Mouse (Mus musculus): ENCODE data around the gene Tomm6. TPM values are rescaled to one million over a fixed set of nuclear protein-coding genes. Genes with fewer than 3 reads are reported as not detected.

Gene Tomm6
- polyA plus RNA-seq, 1 experiment = 167 TPM

DNA sequence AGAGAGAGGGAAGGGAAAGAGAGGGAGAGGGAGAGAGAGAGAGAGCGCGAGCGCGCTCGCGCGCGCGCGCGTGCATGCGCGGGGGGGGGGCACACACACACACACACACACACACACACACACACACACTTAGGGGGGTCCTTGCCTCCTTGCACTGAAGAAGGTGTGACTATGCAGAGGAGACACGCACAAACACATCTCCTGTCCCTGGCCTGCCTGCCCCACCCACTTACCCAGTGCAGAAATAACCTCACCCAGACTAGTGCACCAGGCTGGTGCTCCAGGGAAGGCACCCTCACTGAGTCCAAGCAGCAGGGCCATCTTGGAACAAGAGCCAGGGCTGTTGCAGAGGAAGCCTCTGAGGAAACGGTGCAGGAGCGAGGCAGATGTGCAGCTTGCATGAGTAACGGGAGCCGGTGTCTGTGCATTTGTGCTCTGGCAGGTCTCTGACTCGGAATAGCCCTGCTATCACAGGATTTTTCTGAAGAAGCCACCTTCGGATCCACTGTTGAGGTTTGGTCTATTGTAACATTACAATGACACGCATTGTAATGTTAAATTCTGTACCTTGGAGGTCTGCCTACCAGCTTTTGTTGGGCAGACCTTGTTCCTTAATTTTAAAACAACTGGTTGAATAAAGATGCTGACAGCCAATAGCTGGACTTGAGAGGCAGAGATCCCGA, 24.8 kb upstream of the Tomm6 start:
- TF ChIP-seq CTCF (IDR thresholded peaks at IDR 0.05; ENCODE audit: extremely low read depth, insufficient read depth, low read length) = no peak
- TF ChIP-seq POLR2A (IDR thresholded peaks at IDR 0.05; ENCODE audit: extremely low read depth, insufficient read depth, low read length) = no peak
- H3K27ac ChIP-seq (ENCODE audit: insufficient read depth, low read length) = no peak overlapping the region
- H3K4me1 ChIP-seq (ENCODE audit: control insufficient read depth, insufficient read depth, low read length) = no peaks in the 10 kb centered on the region
- no peak overlapping the region for H3K4me3 ChIP-seq (ENCODE audit: insufficient read depth, low read length)

DNA sequence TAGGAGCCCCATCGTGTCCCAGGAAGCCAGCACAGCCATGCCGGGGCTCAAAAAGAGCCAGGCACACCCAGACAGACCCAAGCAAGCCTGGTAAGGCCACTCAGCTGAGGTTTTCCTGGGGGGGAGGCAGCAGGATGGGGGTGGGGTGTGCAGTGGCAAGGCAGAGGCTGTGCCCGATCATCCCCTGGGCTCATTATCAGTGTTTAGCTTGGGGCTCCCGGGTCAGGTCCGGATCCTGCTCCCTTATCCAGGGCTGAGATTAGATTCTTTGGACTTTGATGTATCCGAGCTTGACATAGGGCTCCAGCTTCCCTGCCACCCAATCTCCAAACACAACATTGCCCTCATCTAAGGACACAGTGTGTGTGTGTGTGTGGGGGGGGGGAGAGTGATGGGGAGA, 23.7 kb upstream of the Tomm6 start:
- Histone ChIP-seq H3K27ac (ENCODE audit: insufficient read depth, low read length) (no peak overlapping the region), H3K4me1 (ENCODE audit: control insufficient read depth, insufficient read depth, low read length) (no peaks in the 10 kb centered on the region), H3K4me3 (ENCODE audit: insufficient read depth, low read length) (no peak overlapping the region)
- TF ChIP-seq POLR2A (IDR thresholded peaks at IDR 0.05; ENCODE audit: extremely low read depth, insufficient read depth, low read length) = no peak
- TF ChIP-seq CTCF (IDR thresholded peaks at IDR 0.05; ENCODE audit: extremely low read depth, insufficient read depth, low read length) = no peak

DNA sequence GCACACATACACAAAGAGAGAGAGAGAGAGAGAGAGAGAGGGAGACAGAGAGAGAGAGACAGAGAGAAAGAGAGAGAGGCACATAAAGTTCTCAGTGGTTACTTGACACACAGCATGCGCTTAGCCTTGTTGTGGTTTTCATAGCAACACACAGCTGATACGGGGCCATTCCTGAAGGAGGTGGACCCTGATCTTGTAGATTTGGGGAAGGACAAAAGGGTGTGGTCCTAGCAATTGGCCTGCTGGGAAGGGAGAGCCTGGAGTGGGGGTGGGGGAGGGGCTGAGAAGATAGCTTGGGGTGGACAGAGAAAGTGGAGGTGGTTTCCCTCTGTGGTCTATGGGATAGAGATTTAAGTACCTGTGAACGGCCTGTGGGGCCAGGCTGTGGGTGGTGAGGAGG, 21.9 kb upstream of the Tomm6 start:
- no peak overlapping the region for H3K27ac ChIP-seq (ENCODE audit: insufficient read depth, low read length)
- TF ChIP-seq POLR2A (IDR thresholded peaks at IDR 0.05; ENCODE audit: extremely low read depth, insufficient read depth, low read length) (no peak), CTCF (IDR thresholded peaks at IDR 0.05; ENCODE audit: extremely low read depth, insufficient read depth, low read length) (no peak)
- H3K4me1 ChIP-seq (ENCODE audit: control insufficient read depth, insufficient read depth, low read length) = no peaks in the 10 kb centered on the region
- no peak overlapping the region for H3K4me3 ChIP-seq (ENCODE audit: insufficient read depth, low read length)

DNA sequence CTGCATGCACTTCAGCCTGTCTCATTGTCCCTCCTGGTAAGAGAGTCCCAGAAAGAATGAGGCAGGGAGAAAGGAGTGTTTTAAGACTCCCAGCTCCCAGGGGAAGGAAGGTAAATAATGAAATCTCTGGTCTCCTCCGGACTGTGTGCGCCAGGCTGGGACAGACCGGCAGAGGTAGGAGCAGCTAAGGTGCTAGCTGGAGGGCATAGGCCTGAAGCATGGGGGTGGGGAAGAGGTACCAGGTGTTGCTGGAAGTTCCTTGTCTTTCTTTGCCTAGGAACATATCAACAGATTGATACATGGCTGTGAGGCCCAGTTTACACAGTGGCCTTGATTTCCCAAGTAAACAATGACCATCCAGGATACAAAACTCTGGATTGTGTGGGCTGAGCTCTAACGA, 20.8 kb upstream of the Tomm6 start:
- TF ChIP-seq POLR2A (IDR thresholded peaks at IDR 0.05; ENCODE audit: extremely low read depth, insufficient read depth, low read length) = no peak
- TF ChIP-seq CTCF (IDR thresholded peaks at IDR 0.05; ENCODE audit: extremely low read depth, insufficient read depth, low read length) = no peak
- H3K27ac ChIP-seq (ENCODE audit: insufficient read depth, low read length) = no peak overlapping the region
- H3K4me1 ChIP-seq (ENCODE audit: control insufficient read depth, insufficient read depth, low read length) = no peaks in the 10 kb centered on the region
- H3K4me3 ChIP-seq (ENCODE audit: insufficient read depth, low read length) = no peak overlapping the region

DNA sequence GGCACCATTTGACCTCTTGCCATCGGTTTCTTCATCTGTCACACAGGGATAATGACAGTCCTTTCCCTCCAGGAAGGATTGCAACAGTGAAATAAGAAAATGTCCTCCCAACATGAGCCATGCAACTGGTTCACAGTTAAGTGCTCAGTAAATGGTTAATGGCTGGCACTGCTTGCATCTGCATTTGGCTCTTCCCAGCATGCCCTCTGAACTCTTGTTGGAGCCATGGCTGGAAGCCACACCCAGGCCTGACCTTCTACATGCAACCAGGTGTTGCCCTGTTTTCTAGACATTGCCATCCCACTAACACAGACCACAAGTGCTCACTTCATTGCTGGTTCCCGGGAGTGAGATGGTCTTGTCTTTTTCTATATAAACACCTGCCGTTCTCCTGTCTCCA, 19.8 kb upstream of the Tomm6 start:
- Histone ChIP-seq H3K27ac (ENCODE audit: insufficient read depth, low read length) (no peak overlapping the region), H3K4me1 (ENCODE audit: control insufficient read depth, insufficient read depth, low read length) (no peaks in the 10 kb centered on the region), H3K4me3 (ENCODE audit: insufficient read depth, low read length) (no peak overlapping the region)
- no peak for TF ChIP-seq CTCF (IDR thresholded peaks at IDR 0.05; ENCODE audit: extremely low read depth, insufficient read depth, low read length)
- TF ChIP-seq POLR2A (IDR thresholded peaks at IDR 0.05; ENCODE audit: extremely low read depth, insufficient read depth, low read length) = no peak

DNA sequence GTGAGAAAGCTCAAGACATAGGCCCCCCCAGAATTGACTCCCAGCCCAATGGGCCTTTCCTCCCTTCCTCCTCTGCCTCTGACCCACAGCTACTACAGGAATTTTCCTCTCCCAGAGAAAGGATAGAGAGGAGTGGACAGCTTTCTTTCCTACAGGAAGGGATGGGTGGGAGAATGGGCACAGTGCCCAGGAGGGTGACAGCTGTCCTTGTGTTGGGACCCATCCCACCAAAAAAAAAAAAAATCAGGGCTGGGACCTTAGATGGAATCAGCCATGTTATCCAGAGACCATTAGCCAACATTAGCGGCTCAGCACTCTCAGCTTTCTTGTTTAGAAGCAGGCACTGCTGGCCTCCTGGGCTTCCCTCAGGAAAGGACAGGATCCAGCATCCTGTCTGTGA, 18.0 kb upstream of the Tomm6 start:
- no peak overlapping the region for H3K27ac ChIP-seq (ENCODE audit: insufficient read depth, low read length)
- H3K4me3 ChIP-seq (ENCODE audit: insufficient read depth, low read length) = no peak overlapping the region
- no peaks in the 10 kb centered on the region for H3K4me1 ChIP-seq (ENCODE audit: control insufficient read depth, insufficient read depth, low read length)
- TF ChIP-seq POLR2A (IDR thresholded peaks at IDR 0.05; ENCODE audit: extremely low read depth, insufficient read depth, low read length) (no peak), CTCF (IDR thresholded peaks at IDR 0.05; ENCODE audit: extremely low read depth, insufficient read depth, low read length) (no peak)

DNA sequence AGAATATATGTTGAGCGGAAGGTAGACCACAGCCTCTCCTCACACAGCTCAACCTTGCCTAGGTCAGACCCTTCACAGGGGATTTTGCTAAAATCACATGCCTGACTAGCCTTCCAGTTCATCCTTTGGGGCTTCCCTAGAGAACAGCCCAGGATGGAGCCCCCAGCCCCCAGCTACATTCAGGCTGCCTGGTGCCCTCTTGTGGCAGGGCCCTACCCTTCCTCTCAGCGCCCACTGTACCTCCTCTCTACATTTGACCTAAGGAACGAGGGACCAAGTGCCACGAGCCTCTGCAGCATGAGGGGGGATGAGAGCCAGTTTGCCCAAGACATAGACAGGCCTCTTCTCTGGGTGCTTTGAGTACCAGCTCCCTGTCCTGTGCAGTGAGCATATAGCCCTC, 16.5 kb upstream of the Tomm6 start:
- no peak for TF ChIP-seq CTCF (IDR thresholded peaks at IDR 0.05; ENCODE audit: extremely low read depth, insufficient read depth, low read length)
- TF ChIP-seq POLR2A (IDR thresholded peaks at IDR 0.05; ENCODE audit: extremely low read depth, insufficient read depth, low read length) = no peak
- Histone ChIP-seq H3K4me3 (ENCODE audit: insufficient read depth, low read length) (no peak overlapping the region), H3K27ac (ENCODE audit: insufficient read depth, low read length) (no peak overlapping the region), H3K4me1 (ENCODE audit: control insufficient read depth, insufficient read depth, low read length) (no peaks in the 10 kb centered on the region)

DNA sequence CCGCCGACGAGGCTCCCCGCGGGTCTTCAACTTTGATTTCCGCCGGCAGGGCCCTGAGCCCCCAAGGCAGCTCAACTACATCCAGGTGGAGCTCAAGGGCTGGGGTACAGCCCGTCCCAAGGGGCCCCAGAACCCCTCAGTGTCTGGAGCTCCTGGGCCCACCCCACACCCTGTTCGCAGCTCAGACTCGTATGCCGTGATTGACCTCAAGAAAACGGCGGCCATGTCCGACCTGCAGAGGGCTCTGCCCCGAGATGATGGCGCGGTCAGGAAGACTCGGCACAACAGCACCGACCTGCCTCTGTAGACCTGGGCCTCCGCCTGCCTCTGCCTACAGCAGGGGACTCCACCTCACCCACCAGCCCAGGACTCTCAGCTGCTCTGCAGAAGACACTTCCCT, 15.4 kb upstream of the Tomm6 start:
- TF ChIP-seq CTCF (IDR thresholded peaks at IDR 0.05; ENCODE audit: extremely low read depth, insufficient read depth, low read length) = no peak
- TF ChIP-seq POLR2A (IDR thresholded peaks at IDR 0.05; ENCODE audit: extremely low read depth, insufficient read depth, low read length) = no peak
- H3K27ac ChIP-seq (ENCODE audit: insufficient read depth, low read length) = no peak overlapping the region
- no peaks in the 10 kb centered on the region for H3K4me1 ChIP-seq (ENCODE audit: control insufficient read depth, insufficient read depth, low read length)
- H3K4me3 ChIP-seq (ENCODE audit: insufficient read depth, low read length) = no peak overlapping the region

DNA sequence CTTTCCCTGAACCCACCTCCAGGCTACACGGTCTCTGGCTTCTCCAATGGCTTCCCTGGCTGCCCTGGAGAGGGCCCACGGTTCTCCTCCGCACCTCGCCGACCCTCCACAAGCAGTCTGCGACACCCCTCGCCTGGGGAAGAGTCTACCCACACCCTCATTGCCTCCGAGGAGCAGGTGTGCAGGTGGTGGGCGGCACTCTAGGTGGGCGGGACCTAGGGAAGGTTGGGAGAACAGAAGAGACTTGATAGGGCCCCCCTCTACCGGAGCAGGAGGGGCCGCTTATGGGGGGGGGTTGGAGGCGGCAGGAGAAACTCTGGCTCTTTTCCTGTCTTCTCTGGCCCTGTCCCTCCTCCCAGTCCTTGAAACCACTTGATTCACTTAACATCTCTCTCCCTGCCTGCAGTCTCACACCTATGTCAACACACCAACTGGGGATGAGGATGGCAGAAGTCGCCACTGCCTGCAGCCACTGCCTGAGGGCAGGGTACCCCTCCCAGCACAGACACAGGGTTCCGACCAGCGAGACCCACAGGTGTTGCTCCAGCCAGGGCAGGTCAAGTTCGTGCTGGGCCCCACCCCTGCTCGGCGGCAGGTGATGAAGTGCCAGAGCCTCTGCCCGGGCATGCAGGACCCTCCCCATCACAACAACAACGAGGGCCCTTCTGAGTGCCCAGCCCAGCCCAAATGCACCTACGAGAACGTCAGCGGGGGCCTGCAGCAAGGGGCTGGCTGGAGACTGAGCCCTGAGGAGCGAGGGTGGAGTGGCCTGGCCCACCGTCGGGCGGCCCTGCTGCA, 14.6 kb upstream of the Tomm6 start:
- Histone ChIP-seq H3K4me1 (ENCODE audit: control insufficient read depth, insufficient read depth, low read length) (no peaks in the 10 kb centered on the region), H3K4me3 (ENCODE audit: insufficient read depth, low read length) (no peak overlapping the region), H3K27ac (ENCODE audit: insufficient read depth, low read length) (no peak overlapping the region)
- TF ChIP-seq POLR2A (IDR thresholded peaks at IDR 0.05; ENCODE audit: extremely low read depth, insufficient read depth, low read length) (no peak), CTCF (IDR thresholded peaks at IDR 0.05; ENCODE audit: extremely low read depth, insufficient read depth, low read length) (no peak)

DNA sequence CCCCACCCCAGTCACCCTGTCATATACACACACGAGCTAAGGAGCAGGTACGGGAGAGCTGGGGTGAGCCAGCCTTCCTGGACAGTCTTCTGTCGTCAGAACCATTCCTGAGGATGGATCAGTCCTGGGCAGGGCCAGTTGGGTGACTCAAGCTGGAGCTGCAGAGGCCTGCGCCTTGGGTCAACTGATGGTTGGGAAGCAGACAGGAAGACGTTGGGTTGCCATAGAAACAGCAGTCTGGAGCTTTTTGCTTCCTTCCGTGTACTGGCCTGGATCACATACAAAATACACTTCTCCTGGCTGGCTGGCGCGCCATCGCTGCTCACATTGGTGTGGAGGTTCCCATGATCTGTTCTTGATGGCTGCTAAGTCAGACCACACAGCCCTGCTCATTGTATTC, 13.6 kb upstream of the Tomm6 start:
- Histone ChIP-seq H3K4me1 (ENCODE audit: control insufficient read depth, insufficient read depth, low read length) (no peaks in the 10 kb centered on the region), H3K4me3 (ENCODE audit: insufficient read depth, low read length) (no peak overlapping the region), H3K27ac (ENCODE audit: insufficient read depth, low read length) (no peak overlapping the region)
- no peak for TF ChIP-seq POLR2A (IDR thresholded peaks at IDR 0.05; ENCODE audit: extremely low read depth, insufficient read depth, low read length)
- no peak for TF ChIP-seq CTCF (IDR thresholded peaks at IDR 0.05; ENCODE audit: extremely low read depth, insufficient read depth, low read length)
